Mouse (Mus musculus): Measurements from ENCODE around the gene Mettl7a3.
"Not testable (repeated sequence)": the region's sequence is repeated elsewhere in the genome, so short reads cannot be mapped to it uniquely, and the experiment has no call there.

Mettl7a3 gene

DNA sequence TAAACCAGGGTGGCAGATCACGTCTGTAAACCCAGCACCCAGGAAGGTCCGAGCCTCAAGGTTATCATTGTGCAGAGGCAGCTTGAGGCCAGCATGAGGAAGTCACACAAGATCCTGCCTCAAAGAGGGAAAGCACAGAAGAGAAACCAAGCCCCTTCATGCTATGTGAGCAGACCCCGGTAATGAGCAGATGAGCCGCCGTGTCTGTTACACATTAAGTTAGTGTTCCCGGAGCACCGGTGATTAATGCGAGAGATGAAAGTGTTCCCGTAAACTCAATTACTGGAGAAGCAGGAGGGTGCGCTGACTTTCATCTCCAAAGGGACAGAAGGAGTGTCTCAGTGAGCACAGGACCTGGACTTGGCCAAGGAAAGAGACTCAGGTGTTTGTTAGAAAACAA, 5.4 kb upstream of the Mettl7a3 start:
- DNase-seq (ENCODE audit: low spot score): not testable (repeated sequence)

GRCm38 (mm10) chr15:100330739-100331138, 4.0 kb upstream of the Mettl7a3 start:
- no peak for DNase-seq (ENCODE audit: low spot score)

DNA sequence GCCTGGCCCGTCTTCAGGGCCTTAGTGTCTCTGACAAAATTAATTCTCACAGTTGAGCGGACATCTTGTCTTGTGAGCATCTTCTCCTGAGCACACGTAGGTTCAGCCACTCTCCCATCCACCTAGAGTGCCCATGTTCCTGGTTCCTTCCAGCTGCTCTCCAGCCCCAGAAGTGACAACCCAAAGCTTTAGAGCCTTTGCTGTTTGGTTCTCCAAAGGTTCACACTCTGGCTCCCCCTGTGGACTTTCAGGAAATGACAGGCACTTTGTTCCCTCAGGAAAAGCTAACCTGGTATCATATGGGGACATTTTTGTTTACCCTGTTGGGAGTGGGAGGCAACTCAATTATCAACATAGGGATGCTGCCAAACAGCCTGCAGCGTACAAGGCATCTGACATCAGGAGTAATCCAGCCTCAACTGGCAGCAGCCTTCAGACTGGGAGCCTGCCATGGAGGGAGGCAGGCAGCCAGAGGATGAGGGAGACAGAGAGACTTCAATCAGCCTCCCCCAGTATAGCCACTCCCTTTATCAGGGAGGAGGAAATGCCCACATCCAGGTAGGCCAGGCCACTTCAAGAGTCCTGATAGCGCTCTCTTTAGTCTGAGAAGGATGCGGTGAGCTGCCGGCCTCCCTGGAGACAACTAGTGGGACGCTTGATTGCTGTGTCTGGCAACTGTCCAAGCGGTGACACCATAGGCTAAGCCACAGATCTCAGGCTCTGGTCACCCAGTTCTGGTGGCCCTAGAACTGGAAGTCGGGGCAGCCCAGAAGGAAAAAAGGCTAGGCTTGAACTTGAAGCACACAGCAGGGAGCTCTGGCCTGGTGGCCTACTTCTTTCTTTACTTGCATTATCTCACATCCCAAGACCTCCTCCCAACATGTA, 2.4 kb upstream of the Mettl7a3 start:
- DNase-seq (ENCODE audit: low spot score): not testable (repeated sequence)

GRCm38 (mm10) chr15:100337328-100337727, 2.6 kb downstream of the Mettl7a3 start:
- not testable (repeated sequence) for DNase-seq (ENCODE audit: low spot score)

DNA sequence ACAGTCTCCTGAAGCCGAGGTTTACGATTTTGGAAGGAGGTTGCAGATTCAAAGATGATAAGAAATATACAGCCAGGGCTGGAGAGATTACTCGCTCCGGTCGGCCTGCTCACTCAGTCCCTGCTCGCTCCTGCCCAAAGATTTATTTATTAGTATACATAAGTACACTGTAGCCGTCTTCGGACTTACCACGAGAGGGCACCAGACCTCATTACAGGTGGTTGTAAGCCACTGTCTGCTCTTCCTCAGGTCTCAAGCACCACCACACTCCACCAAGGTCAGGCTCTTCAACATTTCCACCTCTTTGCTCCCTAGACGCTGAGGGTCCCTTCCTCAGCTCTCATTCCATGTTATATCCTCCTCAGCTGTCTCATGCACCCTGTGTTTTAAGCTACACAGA, 3.1 kb downstream of the Mettl7a3 start:
- DNase-seq (ENCODE audit: low spot score): peak; percentile 60

DNA sequence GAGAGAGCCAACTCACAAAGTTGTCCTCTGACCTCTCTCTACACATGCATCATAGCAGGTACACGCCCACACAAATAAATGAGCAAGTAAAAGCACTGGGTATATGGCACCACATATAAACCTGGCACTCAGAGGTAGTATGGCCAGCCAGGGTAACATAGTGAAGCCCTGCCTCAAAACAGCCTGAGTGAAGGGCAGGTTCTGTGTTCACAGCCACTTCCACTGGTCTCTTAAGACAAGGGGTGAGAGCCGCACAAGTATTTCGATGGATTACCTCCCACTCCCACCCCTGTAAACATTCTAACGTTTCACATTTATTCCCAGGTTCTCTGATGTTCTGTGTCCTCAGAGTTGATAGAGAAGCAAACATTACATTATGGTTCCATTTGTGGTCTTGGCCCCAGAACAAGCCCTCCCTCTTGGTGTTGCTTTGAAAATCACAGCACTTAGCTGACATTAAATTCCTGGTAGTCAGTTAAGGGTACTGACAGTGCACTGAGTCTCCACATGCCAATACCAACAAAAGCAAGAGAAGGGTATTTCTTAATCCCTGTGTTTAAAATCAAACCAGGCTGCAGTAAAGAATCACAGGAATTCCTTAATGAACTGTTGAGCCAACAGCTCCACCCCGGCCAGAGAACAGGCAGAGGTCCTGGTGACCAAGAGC, 6.7 kb downstream of the Mettl7a3 start:
- not testable (repeated sequence) for DNase-seq (ENCODE audit: low spot score)

DNA sequence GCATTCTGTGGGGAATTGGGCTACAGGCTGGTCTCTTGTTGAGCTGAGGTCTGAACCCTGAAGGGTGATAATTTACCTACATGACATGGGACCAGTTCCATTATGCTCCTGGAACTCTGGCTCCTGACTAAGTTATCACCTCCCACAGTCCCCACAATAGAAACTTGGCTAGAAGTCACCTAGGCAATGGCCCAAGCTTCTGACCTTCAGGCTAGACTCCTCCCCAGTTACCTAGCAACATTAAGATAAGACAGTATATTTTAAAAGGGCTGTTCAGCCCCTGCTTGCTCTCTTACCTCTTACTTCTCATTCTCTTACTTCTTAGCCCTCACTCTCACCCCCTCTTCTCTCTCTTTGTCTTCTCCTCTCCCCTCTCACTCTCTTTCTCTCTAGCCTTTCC, 10.8 kb downstream of the Mettl7a3 start:
- no peak for DNase-seq (ENCODE audit: low spot score)

- no peak for DNase-seq (ENCODE audit: low spot score)
Measured at GRCm38 (mm10) chr15:100346761-100347160, 12.0 kb downstream of the Mettl7a3 start.

DNA sequence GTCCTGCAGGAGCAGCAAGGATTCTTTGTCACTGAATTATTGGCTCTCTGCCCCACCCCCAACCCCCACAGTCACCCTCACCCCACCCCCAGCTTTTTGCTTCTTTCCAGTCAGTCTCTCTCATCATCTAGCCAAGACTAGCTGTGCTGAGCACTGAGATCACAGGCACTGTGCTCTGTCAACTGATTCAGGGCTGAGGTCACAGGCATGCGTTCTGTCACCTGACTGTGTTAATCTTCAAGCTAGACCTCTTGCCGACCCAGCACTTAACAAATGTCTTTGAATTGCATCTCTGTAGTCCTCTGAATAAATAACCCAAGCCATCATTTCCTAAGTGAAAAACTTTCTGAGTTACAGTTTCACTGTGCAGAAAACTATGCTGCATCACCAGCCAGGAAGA, 14.8 kb downstream of the Mettl7a3 start:
- DNase-seq (ENCODE audit: low spot score): no peak

DNA sequence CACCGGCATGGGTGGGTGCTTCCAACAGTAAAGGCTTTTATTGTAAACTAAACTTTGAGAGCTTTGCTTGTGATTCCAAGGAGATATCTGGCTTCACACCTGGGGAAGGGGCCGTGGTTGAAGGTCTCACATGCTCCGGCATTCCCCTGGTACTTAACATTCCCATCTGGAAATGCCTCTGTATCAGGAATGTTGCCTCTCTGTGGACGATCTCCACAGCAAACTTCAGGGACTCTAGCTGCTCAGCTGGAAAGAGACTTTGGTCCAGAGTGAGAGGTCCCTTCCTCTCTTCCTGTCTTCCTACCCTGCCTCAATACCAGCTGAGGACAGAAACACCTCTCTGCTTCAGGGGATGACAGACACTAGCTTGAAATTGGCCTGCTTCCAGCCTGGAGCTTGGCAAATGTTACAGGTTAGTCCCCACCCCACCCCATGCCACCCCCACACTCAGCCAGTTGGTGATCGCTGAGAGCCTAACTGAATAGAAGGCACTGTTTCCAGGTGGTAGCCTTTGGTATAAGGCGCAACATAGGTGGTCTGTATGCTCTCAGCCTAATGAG, 16.9 kb downstream of the Mettl7a3 start:
- DNase-seq (ENCODE audit: low spot score): no peak

DNA sequence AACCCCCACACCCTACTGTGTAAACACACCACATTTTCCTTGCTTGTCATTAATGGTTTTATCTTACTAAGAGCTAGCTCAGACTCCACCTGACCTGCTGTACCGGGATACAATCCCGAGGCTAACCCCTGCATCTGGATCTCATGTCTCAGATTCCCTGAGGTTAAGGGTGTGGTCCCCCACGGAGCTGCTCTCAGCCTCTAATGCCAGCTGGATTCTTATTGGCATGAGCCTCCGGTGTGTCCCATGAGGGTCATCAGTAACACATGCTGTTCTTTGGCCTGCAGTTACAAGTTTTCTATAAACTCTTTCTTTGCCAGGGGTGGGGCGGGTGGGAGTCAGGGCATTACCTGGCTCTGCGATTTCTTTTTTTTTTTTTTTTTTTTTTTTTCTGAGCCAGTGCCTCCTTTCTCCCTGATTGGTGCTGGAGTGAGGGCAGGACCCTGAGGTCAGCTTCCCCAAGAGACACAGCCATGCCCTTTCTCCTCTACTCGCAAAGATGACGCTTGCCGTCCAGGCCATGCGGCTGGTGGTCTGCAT, 18.1 kb downstream of the Mettl7a3 start, which contains the start of the genes Methig1 and Mettl7a2:
Methig1 (plus strand) TSS at position 439 of the 540 bp plus-strand sequence.
Mettl7a2 (plus strand) TSS at position 490 of the 540 bp plus-strand sequence.
- no peak for DNase-seq (ENCODE audit: low spot score)

DNA sequence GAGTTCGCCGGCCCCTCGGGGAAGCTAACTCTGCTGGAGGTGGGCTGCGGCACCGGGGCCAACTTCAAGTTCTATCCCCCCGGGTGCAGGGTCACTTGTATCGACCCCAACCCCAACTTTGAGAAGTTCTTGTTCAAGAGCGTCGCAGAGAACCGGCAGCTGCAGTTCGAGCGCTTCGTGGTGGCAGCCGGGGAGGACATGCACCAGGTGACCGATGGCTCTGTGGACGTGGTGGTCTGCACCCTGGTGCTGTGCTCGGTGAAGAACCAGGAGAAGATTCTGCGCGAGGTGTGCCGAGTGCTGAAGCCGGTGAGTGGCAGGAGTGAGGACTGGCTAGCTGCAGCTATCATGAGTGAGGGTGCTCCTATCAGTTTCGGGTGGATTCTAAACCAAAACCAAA, 18.7 kb downstream of the Mettl7a3 start:
- not testable (repeated sequence) for DNase-seq (ENCODE audit: low spot score)

- DNase-seq (ENCODE audit: low spot score): no peak
Measured at GRCm38 (mm10) chr15:100355876-100356275, 21.1 kb downstream of the Mettl7a3 start.

DNA sequence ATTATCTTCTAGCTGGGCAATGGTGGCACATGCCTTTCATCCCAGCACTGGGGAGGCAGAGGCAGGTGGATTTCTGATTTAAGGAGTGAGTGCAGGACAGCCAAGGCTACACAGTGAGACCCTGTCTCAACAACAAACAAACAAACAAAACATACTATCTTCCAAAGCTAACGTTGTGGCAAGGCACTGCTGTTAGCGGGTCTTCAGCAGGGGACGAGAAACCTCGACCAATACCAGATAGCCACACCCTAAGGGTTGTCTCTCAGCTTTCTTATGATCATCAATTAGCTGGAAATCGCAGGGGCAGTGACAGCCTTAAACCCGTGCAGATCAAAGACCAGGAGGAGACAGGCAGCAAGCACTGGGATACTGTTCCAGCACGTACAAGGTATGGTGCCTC, 29.5 kb downstream of the Mettl7a3 start, which contains the start of gene Higd1c:
Higd1c (plus strand) TSS at position 301 of the 400 bp plus-strand sequence.
- DNase-seq (ENCODE audit: low spot score): no peak

- DNase-seq (ENCODE audit: low spot score): not testable (repeated sequence)
Measured at GRCm38 (mm10) chr15:100365967-100366366, 31.2 kb downstream of the Mettl7a3 start.

GRCm38 (mm10) chr15:100367119-100367518, 32.4 kb downstream of the Mettl7a3 start:
- no peak for DNase-seq (ENCODE audit: low spot score)

GRCm38 (mm10) chr15:100375066-100375465, 40.3 kb downstream of the Mettl7a3 start:
- DNase-seq (ENCODE audit: low spot score): peak; percentile 30

- DNase-seq (ENCODE audit: low spot score): not testable (repeated sequence)
Measured at GRCm38 (mm10) chr15:100377847-100378505, 43.2 kb downstream of the Mettl7a3 start.

DNA sequence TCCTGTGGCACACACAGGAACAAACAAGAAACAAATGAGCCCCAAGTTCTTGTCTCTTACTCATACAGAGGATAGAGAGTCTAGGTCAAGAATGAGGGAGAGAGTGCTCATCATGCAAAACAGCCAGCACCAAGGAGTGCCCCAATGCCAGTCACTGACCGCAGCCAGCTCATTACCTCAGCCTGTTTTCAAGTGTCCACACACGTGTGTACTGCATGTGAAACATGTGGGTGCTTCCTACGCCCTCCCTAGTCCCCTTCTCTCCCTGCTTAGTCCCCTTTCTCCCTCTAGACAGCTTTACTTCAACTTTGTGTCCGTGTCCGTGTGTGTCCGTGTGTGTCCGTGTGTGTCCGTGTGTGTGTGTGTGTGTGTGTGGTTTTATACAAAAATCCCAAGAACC, 44.9 kb downstream of the Mettl7a3 start:
- DNase-seq (ENCODE audit: low spot score): no peak

DNA sequence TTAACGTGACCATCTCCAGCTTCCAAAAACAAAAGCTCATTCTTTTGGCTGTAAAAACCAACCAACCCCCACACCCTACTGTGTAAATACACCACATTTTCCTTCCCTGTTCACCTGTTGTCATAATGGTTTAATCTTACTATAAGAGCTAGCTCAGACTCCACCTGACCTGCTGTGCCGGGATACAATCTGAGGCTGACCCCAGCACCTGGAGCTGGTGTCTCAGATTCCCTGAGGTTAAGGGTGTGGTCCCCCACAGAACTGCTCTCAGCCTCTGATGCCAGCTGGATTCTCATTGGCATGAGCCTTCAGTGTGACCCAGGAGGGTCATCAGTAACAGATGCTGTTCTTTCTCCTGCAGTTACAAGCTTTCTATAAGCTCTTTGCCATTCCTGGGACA, 45.4 kb downstream of the Mettl7a3 start:
- no peak for DNase-seq (ENCODE audit: low spot score)

- DNase-seq (ENCODE audit: low spot score): no peak
Measured at GRCm38 (mm10) chr15:100385705-100386104, 51.0 kb downstream of the Mettl7a3 start.
